Mouse (Mus musculus): ENCODE data around the gene Olfr771.

- no peak for TF ChIP-seq CTCF (conservative IDR thresholded peaks at IDR 0.05 in 1 of 2, IDR thresholded peaks at IDR 0.05 in 1 of 2; ENCODE audit: low read depth in 2 of 2, low read length in 2 of 2)
- no peak for TF ChIP-seq ZC3H11A (IDR thresholded peaks at IDR 0.05; ENCODE audit: low read depth, low read length)
- no peak for TF ChIP-seq POLR2A (IDR thresholded peaks at IDR 0.05; ENCODE audit: low read depth, low read length)
- no peak for TF ChIP-seq NELFE (IDR thresholded peaks at IDR 0.05; ENCODE audit: low read depth, low read length)
- no peak for TF ChIP-seq EP300 (IDR thresholded peaks at IDR 0.05; ENCODE audit: low read length)
- no peak for TF ChIP-seq MYC (IDR thresholded peaks at IDR 0.05; ENCODE audit: low read depth, low read length)
- no peak for TF ChIP-seq HCFC1 (IDR thresholded peaks at IDR 0.05; ENCODE audit: low read depth, low read length)
- TF ChIP-seq SMC3 (IDR thresholded peaks at IDR 0.05; ENCODE audit: low read depth, low read length): no peak
- no peak for TF ChIP-seq JUN (IDR thresholded peaks at IDR 0.05; ENCODE audit: insufficient read depth, low read depth, low read length)
- no peak for TF ChIP-seq E2F4 (IDR thresholded peaks at IDR 0.05; ENCODE audit: insufficient replicate concordance, low read depth, low read length)
- no peak for TF ChIP-seq ZMIZ1 (IDR thresholded peaks at IDR 0.05; ENCODE audit: low read depth, low read length)
- TF ChIP-seq NRF1 (IDR thresholded peaks at IDR 0.05; ENCODE audit: low read depth, low read length): no peak
Measured at GRCm38 (mm10) chr10:129138898-129139297, 25.7 kb downstream of the Olfr771 start, which contains the start of gene Olfr770.
